Mouse (Mus musculus) heart, embryonic 10.5 days (tissue): ENCODE results near the gene Myh10. TPM values are rescaled to one million over a fixed set of nuclear protein-coding genes. Genes with fewer than 3 reads are reported as not detected.

Experiments
- DNase-seq: peaks from one replicate; pipeline ENCODE4 v3.0.0-alpha.2; 2017; ENCODE audit warnings: low spot score
- H3K27ac ChIP-seq: fragments of 300-500 bp; sonication (generic); 2 replicates; pipeline ENCODE4 v1.5.1; 2016; ENCODE audit warnings: mild to moderate bottlenecking
- H3K27me3 ChIP-seq: fragments of 300-500 bp; sonication (generic); 2 replicates; pipeline ENCODE4 v1.6.1; 2016; ENCODE audit warnings: mild to moderate bottlenecking; ENCODE audit not compliant: poor library complexity, insufficient read depth, severe bottlenecking
- H3K36me3 ChIP-seq: fragments of 300-500 bp; sonication (generic); 2 replicates; pipeline ENCODE4 v1.6.1; 2016; ENCODE audit warnings: mild to moderate bottlenecking, moderate library complexity
- H3K4me1 ChIP-seq: fragments of 300-500 bp; sonication (generic); 2 replicates; pipeline ENCODE4 v1.6.1; 2016; ENCODE audit warnings: mild to moderate bottlenecking
- H3K4me3 ChIP-seq: fragments of 300-500 bp; sonication (generic); 2 replicates; pipeline ENCODE4 v1.5.1; 2016; ENCODE audit warnings: mild to moderate bottlenecking, moderate library complexity
- H3K9me3 ChIP-seq: fragments of 300-500 bp; sonication (generic); 2 replicates; pipeline ENCODE4 v1.6.1; 2016; ENCODE audit warnings: mild to moderate bottlenecking, moderate library complexity
- WGBS: fragments of 180-500 bp; shearing (Covaris S2); methylation state at CpG from one replicate; pipeline ENCODE4 v1.1.7; 2016; 5-methylcytosine and 5-hydroxymethylcytosine counted together
- polyA plus RNA-seq: library from polyadenylated mRNA; unstranded; fragments of >200 nt; fragmentation: Nextera tagmentation; extraction: Ambion mirVana; gene quantifications from 2 replicates; pipeline ENCODE4 v1.2.1, GENCODE M21; 2016

The Myh10 gene
- polyA plus RNA-seq, 1 experiment from 2014 or later: 181 TPM

DNA sequence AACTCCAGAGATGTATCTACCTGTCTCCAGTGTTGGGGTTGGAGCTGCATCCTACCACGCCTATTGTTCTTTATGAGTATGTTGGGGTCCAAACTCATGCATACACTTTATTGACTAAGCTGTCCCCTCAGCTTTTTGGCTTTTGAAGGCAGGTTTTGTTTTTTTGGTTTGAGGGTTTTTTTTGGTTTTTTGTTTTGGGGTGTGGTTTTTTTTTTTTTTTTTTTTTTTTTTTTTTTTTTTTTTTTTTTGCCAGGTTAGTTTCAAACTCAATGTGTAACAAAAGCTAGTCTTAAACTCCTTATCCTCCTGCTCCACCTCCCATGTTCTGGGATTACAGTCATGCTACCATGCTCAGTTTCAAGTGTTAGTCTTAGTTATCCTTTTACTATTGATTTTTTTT lies 12.9 kb downstream of the Myh10 start:
- no peaks in the 10 kb centered on the region; the same call in 1 of the 2 replicates for H3K9me3 ChIP-seq
- H3K27me3 ChIP-seq: no peaks in the 10 kb centered on the region
- peaks cover 79% of the 10 kb centered on the region for H3K36me3 ChIP-seq
- H3K4me1 ChIP-seq: peaks cover 12% of the 10 kb centered on the region
- no peak overlapping the region for H3K27ac ChIP-seq
- no peak overlapping the region for H3K4me3 ChIP-seq
- 91% methylated on average over 1 of the region's 1 CpGs for WGBS
- DNase-seq: no peak

DNA sequence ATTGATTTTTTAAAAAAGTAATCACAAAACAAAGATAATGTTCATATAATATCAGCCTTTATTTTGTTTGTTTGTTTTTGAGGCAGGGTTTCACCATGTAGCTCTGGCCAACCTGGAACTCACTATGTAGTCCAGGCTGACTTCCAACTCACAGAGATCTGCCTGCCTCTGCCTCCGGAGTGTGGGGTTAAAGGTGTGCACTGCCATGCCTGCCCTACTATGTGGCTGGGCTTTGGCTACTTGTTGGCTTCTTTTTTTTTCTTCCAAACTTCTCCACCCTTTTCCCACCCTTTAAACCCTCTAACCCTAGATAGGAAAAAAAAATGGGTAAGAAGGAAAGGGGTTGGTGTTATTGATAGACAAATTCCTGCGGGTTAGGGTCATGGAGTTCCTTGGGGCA lies 13.5 kb downstream of the Myh10 start:
- H3K9me3 ChIP-seq: no peaks in the 10 kb centered on the region; the same call in 1 of the 2 replicates
- H3K27ac ChIP-seq: no peak overlapping the region
- no peaks in the 10 kb centered on the region for H3K27me3 ChIP-seq
- peaks cover 73% of the 10 kb centered on the region for H3K36me3 ChIP-seq
- no peak overlapping the region for H3K4me3 ChIP-seq
- 94% methylated on average over 2 of the region's 2 CpGs for WGBS
- DNase-seq: no peak
- H3K4me1 ChIP-seq: peaks cover 12% of the 10 kb centered on the region

DNA sequence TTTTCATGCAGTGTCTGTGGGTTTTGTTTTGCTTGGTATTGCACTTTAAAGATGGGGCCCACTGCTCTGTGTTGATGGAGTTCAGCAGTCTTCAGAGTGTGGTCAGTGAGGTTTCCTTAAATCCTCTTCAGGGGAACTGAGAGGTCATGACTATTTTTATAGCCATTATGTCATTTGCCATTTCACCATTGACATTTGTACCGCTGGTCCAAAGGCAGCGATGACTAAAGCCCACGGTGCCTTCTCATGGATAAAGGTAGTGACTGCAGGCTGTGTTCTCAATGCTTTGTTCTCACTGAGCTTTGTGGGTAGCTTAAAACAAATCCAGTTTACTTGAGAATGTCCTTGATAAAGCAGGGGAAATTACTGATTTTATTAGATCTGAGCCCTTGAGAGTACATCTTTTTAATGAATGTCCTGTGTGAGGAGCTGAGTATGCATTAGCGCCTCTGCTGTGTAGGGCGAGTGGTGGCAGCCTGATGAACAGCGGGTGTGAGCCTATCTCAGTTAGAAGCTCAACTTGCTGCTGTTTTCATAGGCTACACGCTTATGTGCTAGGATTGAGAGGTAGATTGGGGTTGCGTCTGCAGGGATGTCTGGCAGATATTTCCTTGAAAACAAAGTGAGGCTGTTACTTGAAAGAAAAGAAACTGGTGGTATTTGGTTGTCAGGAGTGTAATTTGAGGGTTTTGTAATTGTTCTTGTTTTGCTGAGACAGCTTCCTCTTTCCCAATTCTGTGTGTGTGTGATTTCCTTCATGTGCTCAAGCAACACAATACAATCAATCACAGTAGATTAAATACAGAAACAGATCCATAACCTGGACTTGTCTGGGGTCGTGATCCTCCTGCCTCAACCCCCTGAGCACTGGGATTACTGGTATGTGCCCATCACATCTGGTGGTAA lies 15.4 kb downstream of the Myh10 start:
- H3K36me3 ChIP-seq: peaks cover 57% of the 10 kb centered on the region
- 55% methylated on average over 9 of the region's 9 CpGs for WGBS
- DNase-seq: no peak

DNA sequence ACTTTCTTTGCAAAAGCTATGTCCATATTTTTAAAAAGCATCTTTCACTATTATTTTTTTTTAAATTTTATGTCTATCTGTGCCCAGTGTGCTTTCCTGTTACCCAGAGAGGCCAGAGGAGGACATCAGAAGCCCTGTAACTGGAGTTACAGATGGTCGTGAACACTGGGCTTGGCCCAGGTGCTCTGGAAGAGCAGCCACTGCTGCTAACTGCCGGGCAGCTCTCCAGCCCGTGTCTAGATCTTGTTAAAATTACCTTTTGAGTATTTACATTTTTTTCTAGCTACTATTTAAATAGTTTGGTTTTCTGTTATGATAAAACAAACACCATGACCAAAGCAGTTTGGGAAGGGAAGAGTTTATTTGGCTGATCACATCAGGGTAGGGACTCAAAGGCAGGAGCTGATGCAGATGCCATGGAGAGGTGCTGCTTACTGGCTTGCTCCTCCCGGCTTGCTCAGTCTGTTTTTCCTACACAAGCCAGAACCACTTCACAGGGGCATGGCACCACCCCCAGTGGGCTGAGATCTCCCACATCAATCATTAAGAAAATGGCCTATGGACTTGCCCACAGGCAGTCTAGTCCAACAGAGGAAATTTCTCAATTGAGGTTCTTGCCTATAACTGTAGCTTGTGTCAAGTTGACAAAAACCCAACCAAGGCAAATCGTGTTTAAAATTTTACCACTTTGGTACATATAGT lies 16.7 kb downstream of the Myh10 start:
- H3K27me3 ChIP-seq: no peaks in the 10 kb centered on the region
- no peak overlapping the region for H3K4me3 ChIP-seq
- DNase-seq: no peak
- H3K4me1 ChIP-seq: peaks cover 17% of the 10 kb centered on the region
- H3K36me3 ChIP-seq: peaks cover 53% of the 10 kb centered on the region
- no peak overlapping the region for H3K27ac ChIP-seq
- no peaks in the 10 kb centered on the region for H3K9me3 ChIP-seq
- 83% methylated on average over 5 of the region's 5 CpGs for WGBS

More for the DNA sequence above, 15.4 kb downstream of the Myh10 start:
- Histone ChIP-seq H3K4me3 (no peak overlapping the region), H3K9me3 (no peaks in the 10 kb centered on the region), H3K4me1 (peaks cover 12% of the 10 kb centered on the region), H3K27ac (peak overlapping the region; percentile 8; the same call in 1 of the 2 replicates), H3K27me3 (no peaks in the 10 kb centered on the region)

DNA sequence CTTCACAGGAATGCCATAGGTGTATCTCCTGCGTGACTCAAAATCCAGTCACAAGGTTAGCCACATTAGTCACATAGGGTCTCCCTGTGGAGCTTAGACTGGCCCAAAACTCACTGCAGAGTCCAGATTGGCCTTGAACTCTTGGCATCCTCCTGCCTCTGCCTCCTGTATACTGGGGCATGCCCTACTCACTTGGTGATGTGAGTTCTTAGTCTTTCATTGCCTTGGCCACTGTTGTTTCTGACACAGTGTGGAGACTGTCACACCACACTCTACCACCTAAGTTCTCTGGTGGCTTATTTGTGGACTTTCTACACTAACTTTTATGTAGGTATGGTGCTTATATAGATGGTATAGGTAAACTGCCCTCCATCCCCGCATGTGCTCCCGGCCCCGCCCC lies 24.8 kb downstream of the Myh10 start:
- no peak for DNase-seq
- no peak overlapping the region for H3K27ac ChIP-seq
- H3K27me3 ChIP-seq: no peaks in the 10 kb centered on the region
- WGBS: 84% methylated on average over 4 of the region's 4 CpGs
- H3K9me3 ChIP-seq: no peaks in the 10 kb centered on the region
- H3K36me3 ChIP-seq: peaks cover 68% of the 10 kb centered on the region
- no peak overlapping the region for H3K4me3 ChIP-seq
- peaks cover 28% of the 10 kb centered on the region for H3K4me1 ChIP-seq

DNA sequence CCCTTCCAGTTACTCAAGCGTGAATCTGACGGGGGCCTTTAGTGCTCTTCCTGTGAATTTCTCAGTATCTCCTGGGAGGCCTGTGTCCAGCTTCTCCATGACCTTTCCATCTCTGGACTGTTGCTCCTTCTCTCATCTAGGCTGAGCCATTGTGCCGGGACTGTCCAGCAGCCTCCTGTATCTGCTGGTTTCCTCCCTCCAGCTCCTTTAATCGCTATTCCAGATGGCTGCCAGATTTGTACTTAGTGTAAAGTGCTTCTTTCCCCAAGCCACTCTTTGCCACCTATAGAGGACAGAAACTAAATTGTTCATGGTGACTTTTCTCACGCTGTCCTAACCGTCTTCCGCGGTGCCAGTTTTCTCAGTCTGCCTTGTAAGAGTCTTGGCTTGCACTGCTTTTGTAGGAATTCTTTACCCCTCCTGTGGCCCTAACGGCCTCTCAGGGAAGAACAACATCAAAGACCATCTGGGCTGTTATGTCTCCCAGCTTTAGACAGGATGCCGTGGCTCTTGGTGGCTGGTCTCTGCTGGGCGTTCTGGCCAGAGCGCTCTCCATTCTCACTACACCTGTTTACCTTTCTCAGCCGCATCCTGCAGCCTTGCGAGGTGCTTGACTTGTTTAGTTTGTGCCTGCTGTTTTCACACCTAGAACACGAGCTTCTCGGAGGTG lies 25.9 kb downstream of the Myh10 start:
- no peak for DNase-seq
- H3K4me1 ChIP-seq: peaks cover 25% of the 10 kb centered on the region
- H3K27ac ChIP-seq: 0 out of 2 replicates have a peak overlapping the region, but pooled peaks have one; percentile 43
- H3K27me3 ChIP-seq: no peaks in the 10 kb centered on the region
- H3K9me3 ChIP-seq: no peaks in the 10 kb centered on the region
- 68% methylated on average over 16 of the region's 16 CpGs for WGBS
- H3K4me3 ChIP-seq: no peak overlapping the region
- H3K36me3 ChIP-seq: peaks cover 76% of the 10 kb centered on the region

DNA sequence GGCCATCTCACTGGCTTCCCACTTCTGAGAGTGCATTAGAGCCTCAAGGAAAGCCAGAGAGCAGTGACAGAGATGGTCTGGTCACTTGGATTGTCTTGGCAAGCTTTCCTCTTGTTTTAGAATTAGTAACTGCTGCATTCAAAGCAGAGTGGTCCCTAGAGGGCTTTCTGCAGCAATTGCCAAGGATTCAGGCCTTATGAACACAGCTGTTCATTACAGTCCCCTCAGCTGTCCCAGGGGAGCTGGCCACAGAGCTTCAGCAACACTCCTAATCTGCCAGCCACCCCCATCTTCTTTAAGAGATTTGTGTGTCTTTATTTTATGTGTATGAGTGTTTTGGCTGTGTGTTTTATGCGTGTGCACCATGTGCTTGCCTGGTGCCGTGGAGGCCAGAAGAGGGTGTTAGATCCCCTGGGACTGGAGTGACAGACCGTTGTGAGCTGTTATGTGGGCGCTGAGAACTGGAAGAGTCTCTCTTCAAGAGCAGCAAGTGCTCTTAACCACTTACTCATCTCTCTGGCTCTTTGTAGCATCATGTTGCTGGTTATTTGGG lies 27.8 kb downstream of the Myh10 start:
- no peak for DNase-seq
- no peak overlapping the region for H3K4me3 ChIP-seq
- 91% methylated on average over 4 of the region's 4 CpGs for WGBS
- H3K36me3 ChIP-seq: peaks cover 77% of the 10 kb centered on the region
- H3K27me3 ChIP-seq: no peaks in the 10 kb centered on the region
- H3K27ac ChIP-seq: no peak overlapping the region
- H3K9me3 ChIP-seq: no peaks in the 10 kb centered on the region
- peaks cover 24% of the 10 kb centered on the region for H3K4me1 ChIP-seq

DNA sequence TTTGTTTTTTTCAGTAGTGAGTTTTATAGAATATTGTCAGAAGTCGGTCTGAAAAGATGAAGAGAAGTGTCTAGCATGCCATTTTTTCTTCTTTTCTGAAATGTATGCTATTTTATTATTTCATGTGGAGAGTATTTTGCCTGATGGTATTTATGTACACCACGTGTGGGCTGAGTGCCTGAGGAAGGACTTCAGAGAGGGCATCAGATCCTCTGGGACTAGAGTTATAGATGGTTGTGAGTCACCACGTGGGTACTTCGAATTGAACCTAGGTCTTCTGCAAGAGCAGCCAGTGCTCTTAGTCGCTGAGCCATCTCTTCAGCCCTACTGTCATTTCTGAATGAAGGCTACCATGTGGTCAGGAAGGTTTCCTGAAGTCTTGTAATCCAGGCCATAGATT lies 28.4 kb downstream of the Myh10 start:
- DNase-seq: no peak
- H3K27me3 ChIP-seq: no peaks in the 10 kb centered on the region
- peaks cover 24% of the 10 kb centered on the region for H3K4me1 ChIP-seq
- H3K9me3 ChIP-seq: no peaks in the 10 kb centered on the region
- H3K4me3 ChIP-seq: no peak overlapping the region
- peaks cover 77% of the 10 kb centered on the region for H3K36me3 ChIP-seq
- H3K27ac ChIP-seq: no peak overlapping the region
- WGBS: 79% methylated on average over 5 of the region's 5 CpGs

DNA sequence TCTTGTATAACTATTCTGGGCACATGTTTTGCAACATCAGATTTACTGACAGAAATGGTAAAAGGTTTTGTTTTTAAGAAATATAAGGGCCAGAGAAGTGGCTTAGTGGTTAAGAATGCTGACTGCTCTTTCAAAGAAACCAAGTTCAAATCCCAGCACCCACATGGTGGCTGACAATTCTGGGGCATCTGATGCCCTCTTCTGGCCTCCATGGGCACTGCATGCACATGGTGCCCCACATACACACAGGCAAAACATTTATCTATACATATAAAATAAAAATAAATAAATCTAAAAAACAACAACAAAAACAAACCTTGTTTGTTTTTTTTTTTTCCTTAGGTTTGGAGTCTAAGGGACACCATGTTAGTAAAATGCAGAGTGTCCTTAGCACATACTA lies 32.8 kb downstream of the Myh10 start:
- H3K27me3 ChIP-seq: no peaks in the 10 kb centered on the region
- DNase-seq: no peak

DNA sequence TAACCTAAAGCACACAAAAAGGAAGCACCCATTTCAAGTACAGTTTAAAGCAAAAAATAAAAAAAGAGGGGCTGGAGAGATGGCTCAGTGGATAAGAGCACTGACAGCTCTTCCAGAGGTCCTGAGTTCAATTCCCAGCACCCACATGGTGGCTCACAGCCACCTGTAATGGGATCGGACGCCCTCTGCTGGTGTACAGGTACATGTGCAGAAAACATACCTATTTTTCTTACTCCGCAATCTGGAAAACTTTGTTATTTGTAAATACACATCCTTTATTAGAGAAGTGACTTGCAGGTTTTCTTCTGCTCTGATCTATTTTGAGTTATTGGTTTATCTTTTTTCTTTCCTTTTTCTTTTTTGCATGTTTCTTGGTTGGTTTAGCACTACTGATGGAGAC lies 37.3 kb downstream of the Myh10 start:
- WGBS: 77% methylated on average over 3 of the region's 3 CpGs
- no peak overlapping the region for H3K4me3 ChIP-seq
- H3K9me3 ChIP-seq: no peaks in the 10 kb centered on the region
- no peak for DNase-seq
- H3K27ac ChIP-seq: no peak overlapping the region
- H3K27me3 ChIP-seq: no peaks in the 10 kb centered on the region
- 0 out of 2 replicates have a peak, but pooled peaks cover 2% of the 10 kb centered on the region for H3K4me1 ChIP-seq
- H3K36me3 ChIP-seq: peaks cover 63% of the 10 kb centered on the region

More for the DNA sequence above, 32.8 kb downstream of the Myh10 start:
- Histone ChIP-seq H3K27ac (no peak overlapping the region), H3K9me3 (no peaks in the 10 kb centered on the region), H3K36me3 (peaks cover 87% of the 10 kb centered on the region), H3K4me3 (no peak overlapping the region), H3K4me1 (0 out of 2 replicates have a peak, but pooled peaks cover 2% of the 10 kb centered on the region)

DNA sequence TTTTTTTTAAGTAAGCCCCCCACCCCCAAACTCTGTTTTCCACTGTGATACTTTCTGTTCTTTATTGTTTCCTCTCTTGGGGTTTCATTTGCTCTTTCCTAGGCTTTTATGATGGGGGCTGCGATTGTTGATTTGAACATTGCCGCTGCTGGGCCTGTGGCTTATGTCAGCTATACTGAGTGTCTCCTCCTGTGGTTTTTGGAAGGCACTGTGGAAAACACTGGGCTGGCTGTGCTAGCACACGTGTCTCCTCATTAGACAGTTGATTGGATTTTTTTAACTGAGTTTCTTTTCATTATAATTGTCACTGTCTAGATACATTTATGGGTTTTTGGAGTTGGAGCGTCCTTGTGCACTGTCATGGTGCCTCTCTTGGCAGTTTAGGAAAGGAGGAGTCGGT lies 39.4 kb downstream of the Myh10 start:
- 90% methylated on average over 5 of the region's 5 CpGs for WGBS
- no peaks in the 10 kb centered on the region for H3K27me3 ChIP-seq
- 0 out of 2 replicates have a peak, but pooled peaks cover 1% of the 10 kb centered on the region for H3K4me1 ChIP-seq
- DNase-seq: no peak
- peaks cover 60% of the 10 kb centered on the region for H3K36me3 ChIP-seq
- H3K9me3 ChIP-seq: no peaks in the 10 kb centered on the region
- no peak overlapping the region for H3K4me3 ChIP-seq
- no peak overlapping the region for H3K27ac ChIP-seq

DNA sequence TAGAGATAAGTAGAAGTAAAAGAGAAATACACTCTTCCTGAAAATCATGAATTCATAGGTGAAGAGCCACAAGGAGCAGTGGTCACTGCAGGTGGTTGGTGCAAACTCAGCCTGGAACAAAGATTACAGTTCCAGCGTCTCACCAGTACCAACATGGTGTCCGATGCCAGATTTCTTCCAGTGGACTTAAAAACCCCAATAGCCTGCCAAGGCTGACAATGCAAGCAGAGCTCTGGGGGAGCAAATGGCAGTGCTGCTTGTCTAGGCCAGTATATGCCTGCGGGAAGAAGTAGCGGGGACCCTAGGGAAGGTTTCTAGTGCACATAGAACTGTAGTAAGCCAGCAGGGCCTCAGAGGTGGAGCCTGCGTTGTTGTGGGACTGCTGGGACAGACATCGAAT lies 40.7 kb downstream of the Myh10 start:
- no peaks in the 10 kb centered on the region for H3K4me1 ChIP-seq
- peaks cover 60% of the 10 kb centered on the region for H3K36me3 ChIP-seq
- no peak overlapping the region for H3K27ac ChIP-seq
- H3K4me3 ChIP-seq: no peak overlapping the region
- no peak for DNase-seq
- H3K27me3 ChIP-seq: no peaks in the 10 kb centered on the region
- no peaks in the 10 kb centered on the region for H3K9me3 ChIP-seq
- WGBS: 90% methylated on average over 6 of the region's 6 CpGs
